Mouse (Mus musculus) G1E-ER4 (cell line): Measurements from ENCODE around the gene Zbtb9. TPM values are rescaled to one million over a fixed set of nuclear protein-coding genes. Genes with fewer than 3 reads are reported as not detected.

Source experiments
- GATA1 ChIP-seq: IDR thresholded peaks from one replicate; pipeline ENCODE4 v1.8.0; 2012; ENCODE audit warnings: low read length, inconsistent platforms
- polyA plus RNA-seq: library from polyadenylated mRNA; stranded (reverse); fragments of >175 nt; gene quantifications from 2 replicates; pipeline ENCODE4 v1.2.3, GENCODE M21; 2012

Zbtb9 gene
- polyA plus RNA-seq = 7.7 and 12.8 TPM in 2 replicates

DNA sequence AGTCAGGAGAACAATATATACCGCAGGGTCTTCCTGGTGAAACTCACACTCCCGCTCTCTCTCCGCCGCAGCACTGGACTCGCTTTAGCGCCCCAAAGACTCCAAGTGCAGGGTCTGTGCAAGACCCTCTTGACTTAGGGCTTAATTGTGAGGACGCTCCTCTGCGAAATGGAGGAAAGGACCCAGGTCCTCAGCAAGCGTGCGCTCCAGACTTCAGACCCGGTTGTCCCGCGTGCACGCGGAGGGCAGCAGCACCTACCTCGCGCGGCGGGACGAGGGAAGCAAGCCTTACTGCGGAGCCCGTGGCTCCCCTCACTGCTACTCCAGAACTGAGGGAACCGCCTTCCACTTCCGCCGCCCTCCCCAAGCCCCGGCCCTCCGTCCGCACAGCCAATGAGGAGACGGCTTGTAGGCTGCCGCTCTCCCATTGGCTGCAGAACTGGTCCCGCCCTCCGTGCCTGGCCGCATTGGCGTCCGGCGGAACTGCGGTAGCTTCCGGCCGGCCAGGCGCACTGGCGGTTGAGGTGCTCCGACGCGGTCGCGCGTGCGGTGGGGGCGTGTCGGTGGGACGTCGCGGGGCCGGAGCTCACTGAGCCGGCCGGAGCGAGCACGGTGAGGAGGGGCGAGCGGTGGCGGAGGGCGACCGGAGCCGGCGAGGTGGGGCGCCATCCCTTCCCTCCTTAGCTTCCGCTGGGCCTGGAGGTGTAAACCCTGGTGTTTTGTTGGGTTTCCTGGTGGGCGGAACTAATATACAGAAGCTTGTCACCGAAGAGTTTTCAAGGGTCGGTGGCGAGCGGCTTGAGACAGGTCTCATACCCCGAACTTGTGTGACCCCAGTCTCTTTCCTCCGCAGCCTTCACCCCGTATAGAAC, at the start of gene Zbtb9:
Zbtb9 (plus strand) TSS at position 465 of the 872 bp plus-strand sequence.
- TF ChIP-seq GATA1 = no peak

- TF ChIP-seq GATA1 = no peak
Observed at GRCm38 (mm10) chr17:26932839-26933398, 40.0 kb upstream of the Zbtb9 start, which contains the start of gene Phf1. Gene Phf1, plus strand, starts transcription at chr17:26933052.

DNA sequence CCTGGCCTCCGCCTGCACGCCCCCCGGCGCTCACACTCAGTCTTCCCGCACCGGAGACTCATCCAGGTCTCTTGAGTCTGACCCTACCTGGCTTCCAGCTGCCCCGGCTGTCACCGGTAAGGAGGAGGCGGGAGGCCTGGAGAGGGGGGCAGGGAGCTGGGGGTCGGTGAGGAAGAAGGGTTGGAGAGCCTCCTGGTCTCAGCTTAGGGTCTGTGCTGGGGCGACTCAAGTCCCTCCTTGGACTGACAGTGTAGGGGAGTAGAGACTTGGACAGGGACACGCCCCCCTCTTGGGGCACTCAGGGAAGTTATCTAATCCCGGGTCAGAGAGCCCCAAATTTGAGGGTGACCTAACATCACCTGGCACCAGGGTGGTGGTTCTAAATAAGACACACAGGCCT, 39.5 kb upstream of the Zbtb9 start:
- no peak for TF ChIP-seq GATA1

DNA sequence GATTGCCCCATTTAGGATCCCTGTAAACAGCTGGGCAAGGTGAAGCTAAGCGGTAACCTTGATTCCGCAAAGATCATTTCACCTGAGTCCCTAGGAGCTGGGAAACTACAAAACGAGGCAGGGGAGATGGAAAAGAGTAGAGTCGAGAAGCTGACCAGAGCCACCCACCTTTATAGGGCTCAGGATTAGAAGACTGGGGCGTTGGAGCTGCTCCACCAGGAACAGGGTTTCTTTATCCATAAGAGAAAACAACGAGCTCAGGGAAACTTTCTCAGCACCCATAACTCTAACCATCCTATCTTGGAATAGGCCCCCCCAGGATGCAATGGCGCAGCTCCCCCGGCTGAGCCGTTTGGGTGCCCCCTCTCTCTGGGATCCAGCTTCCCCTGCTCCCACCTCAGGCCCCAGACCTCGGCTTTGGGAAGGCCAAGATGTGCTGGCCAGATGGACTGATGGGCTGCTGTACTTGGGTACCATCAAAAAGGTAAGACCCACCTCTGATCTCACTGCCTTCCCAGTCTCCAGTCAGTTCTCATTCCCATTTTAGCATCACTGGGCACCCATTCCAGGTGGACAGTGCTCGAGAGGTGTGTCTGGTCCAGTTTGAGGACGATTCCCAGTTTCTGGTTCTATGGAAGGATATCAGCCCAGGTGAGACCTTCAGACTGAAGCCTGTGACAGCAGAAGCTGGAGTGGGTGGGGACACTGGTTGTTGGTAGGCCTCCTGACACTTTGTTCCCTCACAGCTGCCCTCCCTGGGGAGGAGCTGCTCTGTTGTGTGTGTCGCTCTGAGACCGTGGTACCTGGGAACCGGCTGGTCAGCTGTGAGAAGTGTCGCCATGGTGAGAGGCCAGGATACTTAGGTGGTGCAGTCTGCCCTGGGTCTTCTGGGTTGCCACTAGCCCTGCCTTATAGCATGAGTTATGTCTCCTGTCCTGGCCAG, 38.8 kb upstream of the Zbtb9 start:
- no peak for TF ChIP-seq GATA1

DNA sequence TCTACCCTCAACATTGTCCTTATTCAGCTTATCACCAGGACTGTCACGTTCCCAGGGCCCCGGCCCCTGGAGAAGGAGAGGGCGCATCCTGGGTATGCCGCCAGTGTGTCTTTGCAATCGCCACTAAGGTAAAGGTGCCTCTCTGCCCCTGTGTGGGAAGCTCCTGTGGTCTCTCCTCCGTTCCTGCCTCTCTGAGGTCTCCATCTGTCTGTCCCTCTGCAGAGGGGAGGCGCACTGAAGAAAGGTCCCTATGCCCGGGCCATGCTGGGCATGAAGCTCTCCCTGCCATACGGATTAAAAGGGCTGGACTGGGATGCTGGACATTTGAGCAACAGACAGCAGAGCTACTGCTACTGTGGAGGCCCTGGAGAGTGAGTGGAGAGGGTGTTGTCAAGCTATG, 37.9 kb upstream of the Zbtb9 start:
- no peak for TF ChIP-seq GATA1

DNA sequence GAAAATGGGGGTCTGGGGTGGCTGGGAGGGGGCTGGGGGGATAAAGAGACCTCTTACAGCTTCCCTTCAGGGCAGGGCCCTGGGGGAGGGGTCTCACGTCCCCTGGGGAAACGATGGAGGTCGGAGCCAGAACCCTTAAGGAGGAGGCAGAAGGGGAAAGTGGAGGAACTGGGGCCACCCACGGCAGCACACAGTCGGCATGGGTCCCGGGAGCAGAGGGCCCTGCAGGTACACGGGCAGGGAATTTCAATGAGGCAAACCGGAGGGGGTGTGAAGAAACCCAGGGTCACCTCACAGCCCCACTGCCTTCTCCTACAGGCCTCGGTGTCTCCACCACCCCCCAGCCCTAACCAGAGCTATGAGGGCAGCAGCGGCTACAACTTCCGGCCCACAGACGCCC, 36.5 kb upstream of the Zbtb9 start:
- TF ChIP-seq GATA1 = no peak

DNA sequence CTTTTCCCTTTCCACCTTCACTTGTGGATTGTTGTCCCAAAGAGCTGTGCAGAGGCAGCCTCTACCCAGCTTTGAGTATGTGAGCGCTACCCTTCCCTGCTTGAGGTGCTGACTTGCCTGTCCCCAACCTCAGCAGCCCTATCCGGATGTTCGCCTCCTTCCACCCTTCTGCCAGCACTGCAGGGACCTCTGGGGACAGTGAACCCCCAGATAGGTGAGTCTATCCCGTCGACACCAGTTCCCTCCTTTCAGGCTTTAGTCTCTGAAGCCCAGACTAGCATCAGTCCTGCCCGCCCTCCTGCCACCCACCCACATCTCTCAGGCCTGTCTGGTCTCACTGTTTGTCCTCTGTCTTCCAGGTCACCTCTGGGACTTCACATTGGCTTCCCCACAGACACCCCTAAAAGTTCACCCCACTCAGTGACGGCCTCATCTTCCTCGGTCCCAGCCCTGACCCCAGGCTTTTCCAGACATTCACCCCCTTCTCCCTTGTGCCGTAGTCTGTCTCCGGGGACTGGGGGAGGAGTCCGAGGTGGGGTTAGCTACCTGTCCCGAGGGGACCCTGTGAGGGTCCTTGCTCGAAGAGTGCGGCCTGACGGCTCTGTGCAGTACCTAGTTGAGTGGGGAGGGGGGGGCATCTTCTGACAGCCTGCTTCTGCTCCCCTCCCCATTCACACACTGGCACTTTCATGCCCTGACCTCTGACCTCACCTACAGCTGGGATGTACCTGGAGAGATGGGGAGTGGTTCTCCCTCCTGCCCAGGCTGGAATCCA, 35.9 kb upstream of the Zbtb9 start:
- no peak for TF ChIP-seq GATA1

DNA sequence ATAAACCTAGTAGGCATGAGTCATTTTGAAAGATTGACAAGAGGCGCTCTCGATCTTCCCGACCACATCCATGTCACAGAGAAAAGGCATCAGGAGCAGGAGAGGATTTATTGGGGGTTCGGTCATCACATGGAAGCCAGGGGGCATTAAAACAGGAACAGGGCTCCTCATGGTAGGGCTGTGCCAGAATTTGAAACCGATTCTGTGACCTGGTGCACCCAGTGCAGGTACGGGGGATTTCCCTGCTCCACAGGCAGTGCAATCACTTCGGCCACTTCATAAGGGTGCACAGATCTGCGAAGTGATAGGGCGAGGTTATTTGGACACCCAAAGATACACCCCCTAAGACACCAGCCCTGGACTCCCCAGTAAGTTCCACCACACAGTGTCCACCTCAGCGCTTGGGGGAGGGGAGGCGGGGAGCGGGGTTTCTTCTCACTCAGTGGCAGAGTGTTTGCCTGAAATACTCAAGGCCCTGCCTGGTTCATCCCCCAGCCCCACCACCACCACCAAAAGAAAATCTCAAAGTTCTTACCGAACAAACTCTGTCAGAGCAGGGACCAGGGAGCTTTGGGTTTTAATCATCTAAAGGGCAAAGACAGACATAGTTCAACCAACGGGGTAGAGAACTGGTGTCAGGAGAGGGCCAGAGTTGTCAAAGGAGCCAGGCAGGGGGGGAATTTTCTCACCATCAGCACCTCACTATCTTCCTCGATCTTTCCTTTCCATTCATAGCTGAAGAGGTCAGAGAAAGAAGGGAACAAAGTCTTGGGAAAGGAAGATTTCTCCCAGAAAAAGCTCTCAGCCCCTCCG, 34.9 kb upstream of the Zbtb9 start:
- no peak for TF ChIP-seq GATA1

GRCm38 (mm10) chr17:26938731-26939130, 34.2 kb upstream of the Zbtb9 start:
- no peak for TF ChIP-seq GATA1

- no peak for TF ChIP-seq GATA1
Observed at GRCm38 (mm10) chr17:26939178-26939972, 33.6 kb upstream of the Zbtb9 start, which contains the start of gene Cuta. Gene Cuta, minus strand, starts transcription at chr17:26939569.

DNA sequence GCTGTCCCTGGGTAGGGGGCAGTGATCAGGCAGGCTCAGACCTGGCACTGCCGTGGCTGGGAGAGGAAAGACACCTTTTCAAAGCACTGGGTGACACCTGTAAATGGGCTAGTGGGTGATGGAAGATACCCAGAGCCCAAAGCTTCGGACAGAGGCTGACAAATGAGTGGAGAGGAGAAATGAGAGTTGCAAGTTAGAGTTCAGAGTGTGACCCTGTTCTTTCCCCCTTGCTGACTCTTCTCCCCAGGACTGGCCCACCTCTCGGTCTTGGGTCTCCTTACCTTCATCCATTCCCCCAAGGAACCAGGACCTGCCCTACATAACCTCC, 33.0 kb upstream of the Zbtb9 start:
- no peak for TF ChIP-seq GATA1

- no peak for TF ChIP-seq GATA1
Observed at GRCm38 (mm10) chr17:26941031-26941789, 31.8 kb upstream of the Zbtb9 start, which contains the start of gene Syngap1. Gene Syngap1, plus strand, starts transcription at chr17:26941253.
